Mouse (Mus musculus): ENCODE measurements around the gene Epsti1.

GRCm38 (mm10) chr14:77921641-77922040 is 17.6 kb downstream of the Epsti1 start:
- TF ChIP-seq CTCF (IDR thresholded peaks at IDR 0.05; ENCODE audit: extremely low read depth, insufficient read depth, insufficient read length, insufficient replicate concordance) (no peak), POLR2A (IDR thresholded peaks at IDR 0.05; ENCODE audit: low read depth, low read length) (no peak)
